Mouse (Mus musculus): Measurements from ENCODE around the gene Baz1b. TPM values are rescaled to one million over a fixed set of nuclear protein-coding genes. Genes with fewer than 3 reads are reported as not detected.

Baz1b gene
- polyA plus RNA-seq, 1 experiment from 2014 or later, result 11.7 TPM

- Histone ChIP-seq H3K27ac (ENCODE audit: low read depth) (peak overlapping the region; percentile 44; the same call in 1 of the 2 replicates), H3K9ac (replicated peaks) (no peak overlapping the region), H3K4me3 (ENCODE audit: low read depth, low read length) (no peak overlapping the region), H3K9me3 (ENCODE audit: low read length) (no peaks in the 10 kb centered on the region), H3K4me2 (ENCODE audit: low read depth, low read length) (peak overlapping the region; percentile 55), H3K36me3 (replicated peaks; ENCODE audit: insufficient read depth, low read length) (no peaks in the 10 kb centered on the region), H3K4me1 (ENCODE audit: insufficient read depth) (peaks cover 9% of the 10 kb centered on the region), H3K27me3 (ENCODE audit: insufficient read depth, low read length) (no peaks in the 10 kb centered on the region)
- TF ChIP-seq EP300 (IDR thresholded peaks at IDR 0.05; ENCODE audit: low read depth) (no peak; the same call in 1 of the 2 replicates), CTCF (IDR thresholded peaks at IDR 0.05; ENCODE audit: low read depth) (no peak)
- ATAC-seq, result peak; percentile 61; the same call in 1 of the 2 replicates
- peak; percentile 32 for DNase-seq
- WGBS (ENCODE audit: insufficient replicate concordance), result 18% methylated on average over 9 of the region's 9 CpGs
Observed at GRCm38 (mm10) chr5:135264548-135264947, 77.5 kb downstream of the Baz1b start.

- whole genome bisulfite sequencing (ENCODE audit: insufficient replicate concordance), result 63% methylated on average over 8 of the region's 8 CpGs
- no peak for DNase-seq
Observed at GRCm38 (mm10) chr5:135269451-135269850, 82.4 kb downstream of the Baz1b start.

GRCm38 (mm10) chr5:135270361-135270760 is 83.3 kb downstream of the Baz1b start:
- H3K4me3 ChIP-seq (ENCODE audit: low read depth, low read length), result no peak overlapping the region
- H3K9me3 ChIP-seq (ENCODE audit: low read length), result no peaks in the 10 kb centered on the region
- ATAC-seq (no peak), DNase-seq (no peak)
- H3K4me1 ChIP-seq (ENCODE audit: insufficient read depth), result no peaks in the 10 kb centered on the region
- H3K27me3 ChIP-seq (ENCODE audit: insufficient read depth, low read length), result no peaks in the 10 kb centered on the region
- H3K36me3 ChIP-seq (replicated peaks; ENCODE audit: insufficient read depth, low read length), result no peaks in the 10 kb centered on the region
- H3K4me2 ChIP-seq (ENCODE audit: low read depth, low read length), result no peak overlapping the region
- H3K9ac ChIP-seq (replicated peaks), result no peak overlapping the region
- H3K27ac ChIP-seq (ENCODE audit: low read depth), result no peak overlapping the region
- TF ChIP-seq EP300 (IDR thresholded peaks at IDR 0.05; ENCODE audit: low read depth) (no peak), CTCF (IDR thresholded peaks at IDR 0.05; ENCODE audit: low read depth) (no peak)
- 66% methylated on average over 4 of the region's 4 CpGs for WGBS (ENCODE audit: insufficient replicate concordance)

More at GRCm38 (mm10) chr5:135269451-135269850, 82.4 kb downstream of the Baz1b start:
- no peaks in the 10 kb centered on the region for H3K36me3 ChIP-seq (replicated peaks; ENCODE audit: insufficient read depth, low read length)
- no peak for TF ChIP-seq CTCF (IDR thresholded peaks at IDR 0.05; ENCODE audit: low read depth)
- no peak for TF ChIP-seq EP300 (IDR thresholded peaks at IDR 0.05; ENCODE audit: low read depth)
- H3K9ac ChIP-seq (replicated peaks), result no peak overlapping the region
- no peaks in the 10 kb centered on the region for H3K9me3 ChIP-seq (ENCODE audit: low read length)
- no peak overlapping the region for H3K4me2 ChIP-seq (ENCODE audit: low read depth, low read length)
- no peak overlapping the region for H3K4me3 ChIP-seq (ENCODE audit: low read depth, low read length)
- H3K4me1 ChIP-seq (ENCODE audit: insufficient read depth), result peaks cover 2% of the 10 kb centered on the region
- ATAC-seq, result no peak
- no peak overlapping the region for H3K27ac ChIP-seq (ENCODE audit: low read depth)
- no peaks in the 10 kb centered on the region for H3K27me3 ChIP-seq (ENCODE audit: insufficient read depth, low read length)

DNA sequence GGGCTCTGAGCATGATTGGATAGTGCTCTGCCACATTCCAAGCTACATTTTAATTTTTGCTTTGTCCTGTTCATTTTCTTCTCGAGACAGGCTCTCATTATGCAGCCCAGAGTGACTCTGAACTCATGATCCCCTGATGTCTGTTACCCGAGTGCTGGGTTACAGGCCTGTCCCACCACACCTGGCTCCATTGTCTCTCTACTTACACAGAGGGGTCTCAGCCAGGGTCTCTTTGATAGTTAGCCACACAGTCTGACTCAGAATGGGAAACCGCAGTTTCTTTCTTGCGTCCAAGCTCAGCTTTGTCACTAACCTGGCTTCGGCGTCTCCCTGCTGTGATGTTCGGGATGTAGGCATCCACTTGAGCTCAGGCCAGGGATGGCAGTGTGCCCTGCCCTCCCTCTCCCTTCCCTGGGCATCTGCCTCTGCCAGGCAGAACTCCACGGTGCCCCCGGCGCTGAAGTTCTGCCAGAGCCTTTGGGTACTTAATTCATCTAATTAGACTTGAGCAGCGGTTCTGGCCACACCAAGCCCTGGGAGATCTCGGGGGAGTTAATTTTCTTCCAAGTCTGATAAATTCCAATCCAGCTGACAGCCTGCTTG is 84.6 kb downstream of the Baz1b start:
- no peak for DNase-seq
- no peak for ATAC-seq
- H3K36me3 ChIP-seq (replicated peaks; ENCODE audit: insufficient read depth, low read length), result no peaks in the 10 kb centered on the region
- no peaks in the 10 kb centered on the region for H3K9me3 ChIP-seq (ENCODE audit: low read length)
- no peaks in the 10 kb centered on the region for H3K4me1 ChIP-seq (ENCODE audit: insufficient read depth)
- H3K4me2 ChIP-seq (ENCODE audit: low read depth, low read length), result no peak overlapping the region
- H3K9ac ChIP-seq (replicated peaks), result no peak overlapping the region
- H3K4me3 ChIP-seq (ENCODE audit: low read depth, low read length), result no peak overlapping the region
- 83% methylated on average over 12 of the region's 12 CpGs for WGBS (ENCODE audit: insufficient replicate concordance)
- H3K27me3 ChIP-seq (ENCODE audit: insufficient read depth, low read length), result peaks cover 4% of the 10 kb centered on the region; the same call in 1 of the 2 replicates
- H3K27ac ChIP-seq (ENCODE audit: low read depth), result no peak overlapping the region
- TF ChIP-seq CTCF (IDR thresholded peaks at IDR 0.05; ENCODE audit: low read depth), result no peak
- TF ChIP-seq EP300 (IDR thresholded peaks at IDR 0.05; ENCODE audit: low read depth), result no peak

DNA sequence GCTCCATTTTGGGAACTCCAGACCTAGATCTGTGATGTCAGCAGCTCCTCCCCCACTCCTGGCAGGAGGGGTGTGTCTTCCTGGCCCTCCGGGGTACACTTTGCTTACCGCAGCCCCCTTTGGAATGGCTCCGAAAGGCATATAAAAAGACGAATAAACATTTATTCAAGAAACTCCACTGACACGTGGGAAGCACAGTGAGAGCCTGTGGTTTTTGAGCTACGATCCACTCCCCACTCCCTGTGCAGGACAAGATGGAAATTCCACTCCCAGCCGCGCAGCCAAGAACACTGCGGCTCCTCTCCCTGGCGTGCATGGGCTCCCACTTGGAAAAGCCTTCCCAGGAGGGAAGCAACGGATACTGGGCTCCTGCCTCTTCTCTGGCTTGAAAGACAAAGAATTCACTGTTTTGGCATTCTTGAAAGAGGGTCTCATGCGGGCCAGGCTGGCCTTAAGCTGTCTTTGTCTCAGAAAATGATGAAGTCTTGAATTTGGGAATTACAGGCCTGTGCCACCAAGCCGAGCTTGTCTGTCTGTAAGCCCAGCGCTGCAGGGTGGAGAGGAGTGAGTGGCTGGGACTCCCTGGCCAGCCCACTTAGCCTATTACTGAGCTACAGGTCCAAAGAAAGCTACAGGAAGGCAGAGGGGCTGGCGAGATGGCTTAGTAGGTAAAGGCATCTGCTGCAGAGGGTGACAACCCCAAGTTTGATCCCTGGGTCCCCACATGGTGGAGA is 87.8 kb downstream of the Baz1b start:
- Histone ChIP-seq H3K27ac (ENCODE audit: low read depth) (no peak overlapping the region), H3K4me1 (ENCODE audit: insufficient read depth) (no peaks in the 10 kb centered on the region), H3K9ac (replicated peaks) (no peak overlapping the region), H3K4me3 (ENCODE audit: low read depth, low read length) (no peak overlapping the region), H3K9me3 (ENCODE audit: low read length) (no peaks in the 10 kb centered on the region), H3K27me3 (ENCODE audit: insufficient read depth, low read length) (peaks cover 5% of the 10 kb centered on the region; the same call in 1 of the 2 replicates), H3K4me2 (ENCODE audit: low read depth, low read length) (no peak overlapping the region), H3K36me3 (replicated peaks; ENCODE audit: insufficient read depth, low read length) (no peaks in the 10 kb centered on the region)
- no peak for TF ChIP-seq CTCF (IDR thresholded peaks at IDR 0.05; ENCODE audit: low read depth)
- no peak for TF ChIP-seq EP300 (IDR thresholded peaks at IDR 0.05; ENCODE audit: low read depth)
- WGBS (ENCODE audit: insufficient replicate concordance), result 42% methylated on average over 15 of the region's 15 CpGs
- DNase-seq (no peak), ATAC-seq (no peak)

DNA sequence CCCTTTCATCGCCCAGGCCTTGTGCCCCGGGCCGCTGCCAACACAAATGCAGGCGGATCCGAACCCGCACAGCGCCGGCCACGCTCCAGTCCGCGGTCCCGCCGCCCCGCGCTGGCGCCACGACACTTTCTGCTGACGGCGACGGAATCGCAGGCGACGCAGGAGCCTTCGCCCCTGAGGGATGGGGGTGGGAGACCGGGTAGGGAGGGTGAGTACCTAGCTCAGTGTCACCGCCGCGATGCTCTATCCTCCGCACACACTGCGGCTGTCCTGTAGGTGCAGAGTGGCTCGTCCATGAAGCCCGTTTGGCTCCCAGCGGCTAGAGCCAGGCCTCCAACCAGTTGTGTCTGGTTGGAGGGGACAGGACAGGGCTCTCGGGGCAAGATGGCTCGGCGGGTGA is 89.5 kb downstream of the Baz1b start:
- Histone ChIP-seq H3K36me3 (replicated peaks; ENCODE audit: insufficient read depth, low read length) (no peaks in the 10 kb centered on the region), H3K9ac (replicated peaks) (no peak overlapping the region; the same call in 1 of the 2 replicates), H3K4me3 (ENCODE audit: low read depth, low read length) (no peak overlapping the region), H3K27ac (ENCODE audit: low read depth) (no peak overlapping the region), H3K4me2 (ENCODE audit: low read depth, low read length) (peak overlapping the region; percentile 24), H3K27me3 (ENCODE audit: insufficient read depth, low read length) (peaks cover 5% of the 10 kb centered on the region; the same call in 1 of the 2 replicates), H3K4me1 (ENCODE audit: insufficient read depth) (no peaks in the 10 kb centered on the region), H3K9me3 (ENCODE audit: low read length) (no peaks in the 10 kb centered on the region)
- 16% methylated on average over 36 of the region's 36 CpGs for WGBS (ENCODE audit: insufficient replicate concordance)
- ATAC-seq (no peak), DNase-seq (no peak)
- no peak for TF ChIP-seq EP300 (IDR thresholded peaks at IDR 0.05; ENCODE audit: low read depth)
- TF ChIP-seq CTCF (IDR thresholded peaks at IDR 0.05; ENCODE audit: low read depth), result no peak
